Mouse (Mus musculus) effector memory CD4-positive, alpha-beta T cell, adult 5 months (primary cell): ENCODE results near the gene Gm43552. TPM values are rescaled to one million over a fixed set of nuclear protein-coding genes. Genes with fewer than 3 reads are reported as not detected.

Experiments used
- polyA plus RNA-seq: library from polyadenylated mRNA; unstranded; fragments of 100-300 nt; shearing (Covaris generic); gene quantifications from one replicate; pipeline ENCODE4 v1.2.1, GENCODE M21; 2017

Gm43552 gene
- 5.9 TPM for polyA plus RNA-seq

GRCm38 (mm10) chr5:65492716-65493531 lies at the start of gene Gm43552:
TSS of gene Gm43552 (minus strand) at chr5:65492833.

GRCm38 (mm10) chr5:65536751-65537419 lies 44.3 kb upstream of the Gm43552 start, which contains the start of the genes Smim14 and Ube2k:
TSS of gene Smim14 (minus strand) at chr5:65537184.
TSS of gene Ube2k (plus strand) at chr5:65537233.

GRCm38 (mm10) chr5:65435806-65436561 lies 56.6 kb downstream of the Gm43552 start, which contains the start of gene Ugdh:
TSS of gene Ugdh (minus strand) at chr5:65435949.

GRCm38 (mm10) chr5:65390648-65391644 lies 101.7 kb downstream of the Gm43552 start, which contains the start of the genes Rpl9 and Lias:
TSS of gene Rpl9 (minus strand) at chr5:65391444.
TSS of gene Lias (plus strand) at chr5:65391497.

Other genes starting within 250 kb of the Gm43552 start
- 42.8 TPM for gene Rfc1, start 157.2 kb downstream of the Gm43552 start, polyA plus RNA-seq
- gene Klb, start 144.5 kb downstream of the Gm43552 start, polyA plus RNA-seq, result 0.12 TPM
- gene Rpl9, start 101.4 kb downstream of the Gm43552 start, polyA plus RNA-seq, result 1,101 TPM
- gene Lias, start 101.3 kb downstream of the Gm43552 start, polyA plus RNA-seq, result 27.3 TPM
- gene Ugdh, start 56.9 kb downstream of the Gm43552 start, polyA plus RNA-seq, result 24.8 TPM
- gene Smim14, start 44.4 kb upstream of the Gm43552 start, polyA plus RNA-seq, result 140 TPM
- 122 TPM for gene Ube2k, start 44.4 kb upstream of the Gm43552 start, polyA plus RNA-seq
- gene Pds5a, start 205.4 kb upstream of the Gm43552 start, polyA plus RNA-seq, result 136 TPM